Mouse (Mus musculus): Measurements from ENCODE around the gene Epb41l3. TPM values are rescaled to one million over a fixed set of nuclear protein-coding genes. Genes with fewer than 3 reads are reported as not detected.

Gene Epb41l3
- polyA plus RNA-seq, 1 experiment = 8.4 TPM

- DNase-seq = no peak
- TF ChIP-seq CTCF (IDR thresholded peaks at IDR 0.05; ENCODE audit: borderline replicate concordance, control insufficient read depth, extremely low read depth, insufficient read depth, low read length, poor library complexity) = no peak
- TF ChIP-seq POLR2A (IDR thresholded peaks at IDR 0.05; ENCODE audit: control insufficient read depth, extremely low read depth, insufficient read depth, low read length, poor library complexity) = no peak
- WGBS = 94% methylated on average over 5 of the region's 5 CpGs
- Histone ChIP-seq H3K4me3 (ENCODE audit: control insufficient read depth, insufficient read depth, low read length) (no peak overlapping the region), H3K4me1 (replicated peaks; ENCODE audit: control insufficient read depth, insufficient read depth, low read length) (no peaks in the 10 kb centered on the region), H3K27me3 (ENCODE audit: control insufficient read depth, insufficient read depth, low read length) (no peaks in the 10 kb centered on the region), H3K36me3 (ENCODE audit: control insufficient read depth, insufficient read depth, low read length) (no peaks in the 10 kb centered on the region), H3K27ac (ENCODE audit: control insufficient read depth, insufficient read depth, low read length) (no peak overlapping the region)
Measured at GRCm38 (mm10) chr17:69177954-69178353, 102.5 kb downstream of the Epb41l3 start.

GRCm38 (mm10) chr17:69180905-69181559 lies 105.5 kb downstream of the Epb41l3 start:
- WGBS = 9% methylated on average over 12 of the region's 12 CpGs
- no peaks in the 10 kb centered on the region for H3K36me3 ChIP-seq (ENCODE audit: control insufficient read depth, insufficient read depth, low read length)
- no peak overlapping the region for H3K4me3 ChIP-seq (ENCODE audit: control insufficient read depth, insufficient read depth, low read length)
- no peaks in the 10 kb centered on the region for H3K27me3 ChIP-seq (ENCODE audit: control insufficient read depth, insufficient read depth, low read length)
- H3K4me1 ChIP-seq (replicated peaks; ENCODE audit: control insufficient read depth, insufficient read depth, low read length) = no peaks in the 10 kb centered on the region
- H3K27ac ChIP-seq (ENCODE audit: control insufficient read depth, insufficient read depth, low read length) = no peak overlapping the region
- TF ChIP-seq CTCF (IDR thresholded peaks at IDR 0.05; ENCODE audit: borderline replicate concordance, control insufficient read depth, extremely low read depth, insufficient read depth, low read length, poor library complexity) = no peak
- TF ChIP-seq POLR2A (IDR thresholded peaks at IDR 0.05; ENCODE audit: control insufficient read depth, extremely low read depth, insufficient read depth, low read length, poor library complexity) = no peak
- DNase-seq = no peak

- Histone ChIP-seq H3K4me3 (ENCODE audit: control insufficient read depth, insufficient read depth, low read length) (no peak overlapping the region), H3K4me1 (replicated peaks; ENCODE audit: control insufficient read depth, insufficient read depth, low read length) (no peaks in the 10 kb centered on the region), H3K27ac (ENCODE audit: control insufficient read depth, insufficient read depth, low read length) (no peak overlapping the region), H3K27me3 (ENCODE audit: control insufficient read depth, insufficient read depth, low read length) (no peaks in the 10 kb centered on the region), H3K36me3 (ENCODE audit: control insufficient read depth, insufficient read depth, low read length) (no peaks in the 10 kb centered on the region)
- no peak for DNase-seq
- 62% methylated on average over 7 of the region's 7 CpGs for WGBS
- no peak for TF ChIP-seq POLR2A (IDR thresholded peaks at IDR 0.05; ENCODE audit: control insufficient read depth, extremely low read depth, insufficient read depth, low read length, poor library complexity)
- TF ChIP-seq CTCF (IDR thresholded peaks at IDR 0.05; ENCODE audit: borderline replicate concordance, control insufficient read depth, extremely low read depth, insufficient read depth, low read length, poor library complexity) = no peak
Measured at GRCm38 (mm10) chr17:69181560-69182316, 106.3 kb downstream of the Epb41l3 start.

GRCm38 (mm10) chr17:69187794-69188193 lies 112.3 kb downstream of the Epb41l3 start:
- Histone ChIP-seq H3K27ac (ENCODE audit: control insufficient read depth, insufficient read depth, low read length) (no peak overlapping the region), H3K27me3 (ENCODE audit: control insufficient read depth, insufficient read depth, low read length) (no peaks in the 10 kb centered on the region), H3K4me3 (ENCODE audit: control insufficient read depth, insufficient read depth, low read length) (no peak overlapping the region), H3K4me1 (replicated peaks; ENCODE audit: control insufficient read depth, insufficient read depth, low read length) (no peaks in the 10 kb centered on the region), H3K36me3 (ENCODE audit: control insufficient read depth, insufficient read depth, low read length) (no peaks in the 10 kb centered on the region)
- no peak for DNase-seq
- TF ChIP-seq POLR2A (IDR thresholded peaks at IDR 0.05; ENCODE audit: control insufficient read depth, extremely low read depth, insufficient read depth, low read length, poor library complexity) = no peak
- TF ChIP-seq CTCF (IDR thresholded peaks at IDR 0.05; ENCODE audit: borderline replicate concordance, control insufficient read depth, extremely low read depth, insufficient read depth, low read length, poor library complexity) = no peak
- 95% methylated on average over 3 of the region's 3 CpGs for WGBS

GRCm38 (mm10) chr17:69192863-69193493 lies 117.5 kb downstream of the Epb41l3 start:
- TF ChIP-seq POLR2A (IDR thresholded peaks at IDR 0.05; ENCODE audit: control insufficient read depth, extremely low read depth, insufficient read depth, low read length, poor library complexity) = no peak
- TF ChIP-seq CTCF (IDR thresholded peaks at IDR 0.05; ENCODE audit: borderline replicate concordance, control insufficient read depth, extremely low read depth, insufficient read depth, low read length, poor library complexity) = no peak
- no peak for DNase-seq
- WGBS = 69% methylated on average over 2 of the region's 2 CpGs
- Histone ChIP-seq H3K27ac (ENCODE audit: control insufficient read depth, insufficient read depth, low read length) (no peak overlapping the region), H3K4me1 (replicated peaks; ENCODE audit: control insufficient read depth, insufficient read depth, low read length) (no peaks in the 10 kb centered on the region), H3K36me3 (ENCODE audit: control insufficient read depth, insufficient read depth, low read length) (no peaks in the 10 kb centered on the region), H3K27me3 (ENCODE audit: control insufficient read depth, insufficient read depth, low read length) (no peaks in the 10 kb centered on the region), H3K4me3 (ENCODE audit: control insufficient read depth, insufficient read depth, low read length) (no peak overlapping the region)

- Histone ChIP-seq H3K36me3 (ENCODE audit: control insufficient read depth, insufficient read depth, low read length) (no peaks in the 10 kb centered on the region), H3K27me3 (ENCODE audit: control insufficient read depth, insufficient read depth, low read length) (no peaks in the 10 kb centered on the region), H3K4me1 (replicated peaks; ENCODE audit: control insufficient read depth, insufficient read depth, low read length) (no peaks in the 10 kb centered on the region), H3K27ac (ENCODE audit: control insufficient read depth, insufficient read depth, low read length) (no peak overlapping the region), H3K4me3 (ENCODE audit: control insufficient read depth, insufficient read depth, low read length) (no peak overlapping the region)
- 87% methylated on average over 3 of the region's 3 CpGs for WGBS
- DNase-seq = no peak
- no peak for TF ChIP-seq POLR2A (IDR thresholded peaks at IDR 0.05; ENCODE audit: control insufficient read depth, extremely low read depth, insufficient read depth, low read length, poor library complexity)
- no peak for TF ChIP-seq CTCF (IDR thresholded peaks at IDR 0.05; ENCODE audit: borderline replicate concordance, control insufficient read depth, extremely low read depth, insufficient read depth, low read length, poor library complexity)
Measured at GRCm38 (mm10) chr17:69194599-69194998, 119.1 kb downstream of the Epb41l3 start.
